Mouse (Mus musculus) E14TG2a.4 (cell line): ENCODE measurements at regions not wholly inside any gene's neighbourhood (a gene's known extent, or its start where the extent isn't known, plus 50 kb on each side); places are given as distances from the start of the nearest gene placed in this dataset.

Source experiments
- CTCF ChIP-seq: conservative IDR thresholded peaks from 2 replicates; pipeline ENCODE4 v1.5.1; 2014; ENCODE audit warnings: low read length
- POU5F1 ChIP-seq: IDR thresholded peaks from 2 replicates; pipeline ENCODE4 v1.6.1; 2014; ENCODE audit warnings: low read length, borderline replicate concordance

GRCm38 (mm10) chr15:67303804-67304203 lies 803.1 kb upstream of the Lrrc6 start:
- TF ChIP-seq CTCF = no peak
- TF ChIP-seq POU5F1 = no peak
